ENCODE assay signal across 9 mouse cellular contexts in the genomic region with DNA sequence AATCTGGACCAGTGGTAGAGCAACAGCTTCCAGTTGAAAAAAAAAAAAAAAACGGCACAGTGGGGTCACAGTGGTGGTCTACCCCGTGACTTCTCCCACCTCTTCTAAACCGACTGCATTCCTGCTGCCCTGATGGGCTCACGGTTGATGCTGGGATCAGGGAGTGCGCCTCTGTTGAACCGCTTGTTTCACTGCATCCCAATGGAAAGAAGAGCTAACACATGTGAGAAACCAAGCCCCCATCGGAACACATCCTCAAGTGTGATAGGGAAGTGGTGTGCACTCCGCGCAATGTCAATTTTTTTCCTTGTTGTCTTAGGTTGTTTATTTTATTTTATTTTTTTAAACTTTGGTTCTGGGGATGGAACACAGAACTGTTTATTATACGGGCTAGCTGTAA. TPM values are rescaled to one million over a fixed set of nuclear protein-coding genes. Genes with fewer than 3 reads are reported as not detected.
DNase-seq lines count a peak whose midpoint lies in the region; ATAC-seq and TF ChIP-seq lines count a peak whose summit lies in the region.
"Had no signal": no experiment of that assay in that cellular context is flagged by ENCODE, and none has a peak within 500 bp of the region (broad histone marks: within the 10 kb centered on the region; RNA-seq: fewer than 3 reads in every experiment).

No protein-coding gene starts in this region.

- H3K36me3 ChIP-seq in kidney, embryonic 16.5 days (ENCODE audit: insufficient read depth, low read length), result no peaks in the 10 kb centered on the region
- H3K36me3 ChIP-seq in embryonic facial prominence, embryonic 13.5 days, result no peaks in the 10 kb centered on the region
- H3K36me3 ChIP-seq in intestine, embryonic 15.5 days, result no peaks in the 10 kb centered on the region
- H3K36me3 ChIP-seq in myocyte (ENCODE audit: control insufficient read depth, insufficient read depth), result no peaks in the 10 kb centered on the region

- H3K4me2 ChIP-seq in kidney, embryonic 16.5 days (replicated peaks; ENCODE audit: low read depth, low read length), result peak overlapping the region; percentile 57
- H3K4me2 ChIP-seq in embryonic facial prominence, embryonic 13.5 days, result peak overlapping the region; percentile 63
- peak overlapping the region; percentile 58 for H3K4me2 ChIP-seq in intestine, embryonic 15.5 days (replicated peaks)
- H3K4me2 ChIP-seq in myocyte (ENCODE audit: low read depth), result peak overlapping the region; percentile 92

- 28% methylated on average over 10 of the region's 10 CpGs for WGBS in kidney, embryonic 16.5 days
- WGBS in embryonic facial prominence, embryonic 13.5 days, result 25% methylated on average over 10 of the region's 10 CpGs
- WGBS in intestine, embryonic 15.5 days, result 28% methylated on average over 10 of the region's 10 CpGs

- DNase-seq in kidney, adult 9 months, result no peak
- no peak for DNase-seq in adipocyte (ENCODE audit: low spot score)
- DNase-seq in frontal cortex, postnatal 36 days (ENCODE audit: low spot score in 2 of 2), result no peak
- no peak for DNase-seq in thymus, adult 18-20 months
- DNase-seq: kidney, postnatal 4 days had no signal

- H3ac ChIP-seq in myocyte (ENCODE audit: control insufficient read depth, insufficient read length), result no peak overlapping the region

- peaks cover 68% of the 10 kb centered on the region for H3K79me2 ChIP-seq in myocyte (ENCODE audit: control insufficient read depth, insufficient read depth)

- no peak for TF ChIP-seq POLR2A in myocyte (IDR thresholded peaks at IDR 0.05; ENCODE audit: insufficient read length, low read depth)

- no peak overlapping the region for H3K9ac ChIP-seq in kidney, embryonic 16.5 days (replicated peaks; ENCODE audit: low read length)
- peak overlapping the region; percentile 98; the same call in 1 of the 2 replicates for H3K9ac ChIP-seq in embryonic facial prominence, embryonic 13.5 days
- no peak overlapping the region for H3K9ac ChIP-seq in intestine, embryonic 15.5 days

- H3K9me3 ChIP-seq in kidney, embryonic 16.5 days (ENCODE audit: low read length), result no peaks in the 10 kb centered on the region
- no peaks in the 10 kb centered on the region for H3K9me3 ChIP-seq in embryonic facial prominence, embryonic 13.5 days
- H3K9me3 ChIP-seq in intestine, embryonic 15.5 days, result no peaks in the 10 kb centered on the region

- H3K4me1 ChIP-seq in kidney, embryonic 16.5 days (ENCODE audit: insufficient read depth, low read length), result peaks cover 42% of the 10 kb centered on the region
- peaks cover 50% of the 10 kb centered on the region for H3K4me1 ChIP-seq in embryonic facial prominence, embryonic 13.5 days
- H3K4me1 ChIP-seq in intestine, embryonic 15.5 days (replicated peaks), result peaks cover 28% of the 10 kb centered on the region

- ATAC-seq in kidney, embryonic 16.5 days (ENCODE audit: low FRiP score, low TSS enrichment), result no peak
- no peak for ATAC-seq in embryonic facial prominence, embryonic 13.5 days (ENCODE audit: insufficient number of reproducible peaks, insufficient read depth, low FRiP score, low TSS enrichment, low read depth)
- ATAC-seq in intestine, embryonic 15.5 days, result no peak

- H3K27me3 ChIP-seq in kidney, embryonic 16.5 days (ENCODE audit: insufficient read depth, low read length), result no peaks in the 10 kb centered on the region
- no peaks in the 10 kb centered on the region for H3K27me3 ChIP-seq in embryonic facial prominence, embryonic 13.5 days
- H3K27me3 ChIP-seq in intestine, embryonic 15.5 days (replicated peaks), result no peaks in the 10 kb centered on the region
- H3K27me3 ChIP-seq in myocyte (ENCODE audit: control insufficient read depth, insufficient read depth, insufficient read length), result no peaks in the 10 kb centered on the region

- no peak overlapping the region for H3K27ac ChIP-seq in kidney, embryonic 16.5 days (ENCODE audit: low read length)
- no peak overlapping the region for H3K27ac ChIP-seq in embryonic facial prominence, embryonic 13.5 days
- no peak overlapping the region for H3K27ac ChIP-seq in intestine, embryonic 15.5 days

- peak overlapping the region; percentile 77 for H3K4me3 ChIP-seq in kidney, embryonic 16.5 days (ENCODE audit: low read length)
- H3K4me3 ChIP-seq in embryonic facial prominence, embryonic 13.5 days, result peak overlapping the region; percentile 78
- H3K4me3 ChIP-seq in intestine, embryonic 15.5 days (replicated peaks), result peak overlapping the region; percentile 63
- no peak overlapping the region for H3K4me3 ChIP-seq in myocyte

TF ChIP-seq in myocyte, 11 proteins besides CTCF, POLR2A, EP300 and RAD21:
- no peak for TF ChIP-seq MYOG (IDR thresholded peaks at IDR 0.05; ENCODE audit: control insufficient read depth in 1 of 3, insufficient read depth in 1 of 3, insufficient read length in 2 of 3, low read depth in 2 of 3)
- no peak for TF ChIP-seq USF1 (IDR thresholded peaks at IDR 0.05; ENCODE audit: low read depth)
- no peak for TF ChIP-seq REST (IDR thresholded peaks at IDR 0.05; ENCODE audit: insufficient read depth, insufficient read length)
- TF ChIP-seq E2F4 (IDR thresholded peaks at IDR 0.05; ENCODE audit: insufficient read depth), result no peak
- no peak for TF ChIP-seq POLR2AphosphoS2 (IDR thresholded peaks at IDR 0.05; ENCODE audit: insufficient read length, low read depth)
- no peak for TF ChIP-seq CEBPB (IDR thresholded peaks at IDR 0.05; ENCODE audit: insufficient read depth, poor library complexity, severe bottlenecking)
- TF ChIP-seq SRF (IDR thresholded peaks at IDR 0.05; ENCODE audit: control insufficient read depth, insufficient read length, low read depth), result no peak
- no peak for TF ChIP-seq MYOD1 (IDR thresholded peaks at IDR 0.05; ENCODE audit: control insufficient read depth in 1 of 3, insufficient read length in 2 of 3, low read depth in 2 of 3)
- no peak for TF ChIP-seq TCF12 (IDR thresholded peaks at IDR 0.05; ENCODE audit: insufficient read depth, poor library complexity, severe bottlenecking)

RNA-seq across cellular contexts. Expression of a gene that starts 2.5 kb away (rescaled TPM):
- 12.6 and 13.5 TPM in 2 replicates for polyA plus RNA-seq in kidney, embryonic 16.5 days (2015; fragmentation: Nextera tagmentation; extraction: Ambion mirVana)
- 13.9 and 16.1 TPM in 2 replicates for polyA plus RNA-seq in embryonic facial prominence, embryonic 13.5 days (2015; fragmentation: Nextera tagmentation; extraction: Ambion mirVana)
- 12.5 and 12.9 TPM in 2 replicates for polyA plus RNA-seq in intestine, embryonic 15.5 days (2015; fragmentation: Nextera tagmentation; extraction: Ambion mirVana)
- polyA plus RNA-seq in myocyte (2012; fragmentation: generic; extraction: Trizol), result 6.8 TPM
